Mouse (Mus musculus) testis, adult 2 months (tissue): Measurements from ENCODE around the gene Pdlim7. TPM values are rescaled to one million over a fixed set of nuclear protein-coding genes. Genes with fewer than 3 reads are reported as not detected.
A peak's percentile ranks its signal among the peaks of the same experiment; 100 is the strongest.

Experiments used
- H3K27ac ChIP-seq: fragments of 200-500 bp; 2 replicates; pipeline ENCODE4 v1.5.1; 2012; ENCODE audit warnings: low read depth, low read length; ENCODE audit not compliant: control insufficient read depth, insufficient read depth
- H3K27me3 ChIP-seq: fragments of 200-500 bp; 2 replicates; pipeline ENCODE4 v1.6.1; 2012; ENCODE audit warnings: mild to moderate bottlenecking, low read length, moderate library complexity; ENCODE audit not compliant: control insufficient read depth, insufficient read depth
- H3K36me3 ChIP-seq: fragments of 200-500 bp; 2 replicates; pipeline ENCODE4 v1.6.1; 2012; ENCODE audit warnings: mild to moderate bottlenecking, low read length; ENCODE audit not compliant: control insufficient read depth, insufficient read depth
- H3K4me1 ChIP-seq: fragments of 200-500 bp; 2 replicates; pipeline ENCODE4 v1.6.1; 2012; ENCODE audit warnings: low read length; ENCODE audit not compliant: control insufficient read depth, insufficient read depth
- H3K4me3 ChIP-seq: fragments of 200-500 bp; 2 replicates; pipeline ENCODE4 v1.5.1; 2012; ENCODE audit warnings: low read depth, mild to moderate bottlenecking, low read length, moderate library complexity, mixed read lengths; ENCODE audit not compliant: control insufficient read depth
- CTCF ChIP-seq: fragments of 200-500 bp; IDR thresholded peaks from 2 replicates; pipeline ENCODE4 v1.5.1; 2012; ENCODE audit warnings: low read depth, mild to moderate bottlenecking, inconsistent platforms, low read length, moderate library complexity; ENCODE audit not compliant: control insufficient read depth, insufficient read depth, insufficient replicate concordance
- POLR2A ChIP-seq: fragments of 200-500 bp; IDR thresholded peaks from 2 replicates; pipeline ENCODE4 v1.6.1; 2012; ENCODE audit warnings: low read depth, mild to moderate bottlenecking, inconsistent platforms, low read length, moderate library complexity; ENCODE audit not compliant: control insufficient read depth
- polyA plus RNA-seq: library from polyadenylated mRNA; depleted of rRNA; stranded (reverse); fragments of >200 nt; gene quantifications from 2 replicates; pipeline ENCODE4 v1.2.3, GENCODE M21; 2012

Gene Pdlim7
- polyA plus RNA-seq, 1 experiment: 7.6 TPM

DNA sequence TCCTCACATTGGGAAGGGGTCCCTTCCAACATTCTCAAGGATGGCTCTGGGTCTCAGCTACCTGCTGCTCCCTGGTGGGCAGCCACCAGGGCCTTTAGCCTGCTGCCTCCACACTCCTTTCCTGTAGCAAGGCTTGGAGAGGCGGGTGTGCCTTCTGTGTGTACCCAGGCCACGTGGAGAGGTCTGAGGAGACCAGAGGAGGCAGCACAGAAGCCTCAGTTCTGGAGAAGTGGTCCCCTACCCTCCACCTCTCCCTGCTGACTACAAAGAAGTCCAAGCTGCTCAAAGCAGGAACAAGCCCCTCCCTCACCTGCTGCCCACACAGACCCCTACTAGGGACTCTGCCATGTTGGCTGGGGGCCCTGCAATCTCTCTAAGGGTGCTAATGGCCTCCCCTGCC, 19.2 kb downstream of the Pdlim7 start:
- no peaks in the 10 kb centered on the region for H3K36me3 ChIP-seq
- peaks cover 16% of the 10 kb centered on the region for H3K4me1 ChIP-seq
- no peaks in the 10 kb centered on the region for H3K27me3 ChIP-seq
- H3K27ac ChIP-seq: no peak overlapping the region
- no peak for TF ChIP-seq CTCF
- no peak for TF ChIP-seq POLR2A
- no peak overlapping the region for H3K4me3 ChIP-seq

DNA sequence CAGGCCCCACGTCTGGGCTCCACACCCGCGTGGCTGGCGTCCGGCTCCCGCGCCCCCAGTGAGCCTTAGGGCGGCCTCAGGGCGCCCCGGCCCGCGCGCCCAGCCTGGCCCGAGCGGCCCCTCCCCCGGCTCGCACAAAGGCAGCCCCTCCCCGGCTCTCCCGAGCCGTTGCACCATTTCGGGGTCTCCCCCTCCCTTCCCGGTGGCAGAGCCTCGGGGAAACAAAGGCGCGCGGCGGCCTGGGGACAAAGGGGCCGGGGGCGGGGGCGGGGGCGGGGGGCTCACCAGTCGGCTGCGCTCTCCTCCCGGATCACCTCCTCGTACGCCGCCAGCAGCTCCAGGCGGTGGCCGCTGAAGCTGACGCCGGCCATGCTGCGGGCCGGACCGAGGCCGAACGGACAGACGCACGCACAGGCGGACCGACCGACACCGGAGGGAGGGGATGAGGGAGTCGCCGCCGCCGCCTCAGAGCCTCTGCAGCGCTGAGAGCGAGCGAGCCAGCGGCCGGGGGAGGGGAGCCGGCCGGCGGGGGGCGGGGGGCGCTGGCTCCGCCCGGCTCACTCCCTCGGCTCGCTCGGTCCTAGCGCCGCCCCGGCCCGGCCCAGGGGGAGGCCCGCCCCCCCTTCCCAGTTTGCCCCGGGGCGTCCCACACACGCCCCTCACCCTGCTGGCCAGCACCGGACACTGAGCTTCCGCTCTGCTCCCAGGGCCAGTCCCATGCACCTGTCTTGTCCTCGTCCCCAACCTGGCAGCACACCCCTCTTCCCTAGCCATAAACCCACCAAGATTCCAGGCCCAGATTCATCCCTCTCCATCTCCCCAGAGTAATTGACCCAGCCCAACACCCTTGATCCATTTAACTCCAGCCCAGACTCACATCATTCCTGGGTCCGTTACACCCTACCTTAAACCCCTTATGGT, 25.6 kb downstream of the Pdlim7 start, which contains the start of gene Dbn1:
Gene Dbn1, minus strand, starts transcription at position 534 of the 921 bp plus-strand sequence.
- Histone ChIP-seq H3K36me3 (no peaks in the 10 kb centered on the region), H3K27me3 (no peaks in the 10 kb centered on the region; the same call in none of the 2 replicates), H3K4me1 (peaks cover 37% of the 10 kb centered on the region), H3K27ac (no peak within 1 kb of the TSS), H3K4me3 (peak within 1 kb of the TSS; percentile 84)
- TF ChIP-seq CTCF: no peak
- no peak for TF ChIP-seq POLR2A

DNA sequence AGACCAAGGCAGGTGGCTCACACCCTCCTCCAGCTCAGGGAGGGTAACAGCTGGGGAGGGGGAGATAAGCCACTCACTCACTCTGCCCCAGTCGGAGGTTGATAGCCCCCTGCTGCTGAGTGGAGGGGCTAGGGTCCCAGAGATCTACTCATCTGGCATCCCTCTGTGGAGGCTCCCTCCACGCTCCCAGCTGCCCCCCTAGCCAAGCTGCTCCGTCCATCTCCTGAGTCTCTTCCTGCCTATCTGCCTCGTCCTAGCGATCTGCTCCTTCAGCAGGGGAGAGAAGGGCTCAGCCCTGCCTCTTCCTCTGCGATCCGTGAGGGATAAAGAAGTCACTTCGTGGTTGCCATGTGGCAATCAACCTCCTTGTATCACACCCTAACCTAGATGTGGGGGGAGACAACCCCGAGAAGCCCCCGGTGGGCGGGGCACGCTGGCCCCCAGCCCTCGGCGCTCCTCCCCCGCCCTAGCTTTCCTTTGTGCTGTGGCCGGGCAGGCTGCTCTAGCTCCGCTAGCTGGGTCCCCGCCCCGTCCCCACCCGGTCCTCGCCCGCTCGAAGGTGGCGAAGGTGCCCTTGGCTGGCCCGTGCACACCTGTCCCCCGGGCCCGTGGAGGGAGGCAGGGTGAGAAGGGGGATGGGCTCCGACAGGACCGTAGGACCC, 26.4 kb downstream of the Pdlim7 start:
- peak overlapping the region; percentile 84 for H3K4me3 ChIP-seq
- H3K27ac ChIP-seq: no peak overlapping the region
- no peaks in the 10 kb centered on the region for H3K36me3 ChIP-seq
- peaks cover 38% of the 10 kb centered on the region for H3K4me1 ChIP-seq
- H3K27me3 ChIP-seq: no peaks in the 10 kb centered on the region; the same call in none of the 2 replicates
- TF ChIP-seq POLR2A (0 out of 2 replicates have a peak, but pooled peaks have one; percentile 12), CTCF (no peak)

DNA sequence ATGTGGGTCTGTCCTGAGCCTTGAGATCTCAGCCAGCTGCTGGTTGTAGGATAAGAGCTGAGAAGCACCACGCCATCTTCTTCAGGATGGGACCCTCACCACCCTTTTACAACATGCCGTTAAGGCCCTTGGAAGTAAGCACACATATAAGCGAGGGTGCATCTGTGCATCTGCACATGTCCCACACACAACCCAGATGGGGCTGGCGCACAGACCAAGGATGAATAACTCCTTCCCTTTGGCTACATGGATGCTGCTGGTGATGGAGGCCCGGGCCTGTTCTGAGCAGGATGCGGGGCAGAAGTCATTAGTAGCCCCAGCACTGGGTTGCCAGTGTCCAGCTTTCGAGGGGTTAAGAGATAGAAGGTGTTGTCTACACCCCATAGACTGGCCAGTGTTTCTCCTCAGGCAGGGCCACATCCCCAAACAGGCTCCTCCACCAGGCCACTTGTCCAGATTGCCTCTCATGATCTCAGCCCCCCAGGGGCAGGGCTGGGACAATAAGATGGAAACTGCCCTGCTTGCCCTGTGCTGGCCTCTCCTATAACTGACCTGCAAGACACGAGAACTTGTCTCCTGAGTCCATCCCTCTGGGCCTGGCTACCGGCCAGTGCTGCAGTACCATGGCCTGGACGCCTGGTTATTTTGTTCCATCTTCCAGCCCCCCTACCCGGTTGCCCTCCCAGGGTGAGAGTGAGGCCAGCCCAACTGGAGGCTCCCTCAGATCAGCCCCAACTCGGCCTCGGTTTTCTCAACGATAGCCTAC, 27.3 kb downstream of the Pdlim7 start:
- H3K27ac ChIP-seq: no peak overlapping the region
- no peaks in the 10 kb centered on the region for H3K36me3 ChIP-seq
- peaks cover 42% of the 10 kb centered on the region for H3K4me1 ChIP-seq
- TF ChIP-seq POLR2A (no peak), CTCF (no peak)
- H3K4me3 ChIP-seq: no peak overlapping the region; the same call in 1 of the 2 replicates
- H3K27me3 ChIP-seq: no peaks in the 10 kb centered on the region; the same call in none of the 2 replicates

DNA sequence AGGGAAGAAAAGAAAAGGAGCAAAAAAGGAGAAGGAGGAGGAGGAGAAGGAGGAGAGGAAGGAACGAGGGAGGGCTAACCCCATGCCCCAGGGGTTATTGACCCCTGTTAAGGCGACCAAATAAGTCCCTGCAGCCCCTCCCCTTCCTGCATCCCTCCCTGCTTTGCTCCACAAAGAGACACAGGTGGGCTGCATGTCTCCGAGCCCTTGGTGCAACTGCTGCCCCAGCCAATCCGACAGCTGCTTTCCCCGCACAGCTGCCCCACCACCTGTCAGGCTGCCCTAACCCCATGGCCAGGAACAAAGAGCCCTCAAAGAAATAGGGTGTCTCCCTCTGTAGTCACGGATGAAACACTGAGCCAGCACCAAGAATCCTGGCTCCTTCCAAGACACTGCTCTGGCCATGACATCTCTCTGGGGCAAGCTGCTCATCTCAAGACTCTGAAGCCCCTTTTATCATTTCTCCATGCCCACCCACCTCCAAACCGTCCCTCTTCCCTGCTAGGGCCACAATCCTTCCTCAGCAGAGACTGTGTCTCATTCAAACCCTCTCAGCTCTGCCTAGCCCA, 28.9 kb downstream of the Pdlim7 start:
- H3K36me3 ChIP-seq: no peaks in the 10 kb centered on the region
- no peak for TF ChIP-seq CTCF
- H3K4me1 ChIP-seq: peaks cover 42% of the 10 kb centered on the region
- H3K27me3 ChIP-seq: no peaks in the 10 kb centered on the region; the same call in none of the 2 replicates
- H3K4me3 ChIP-seq: peak overlapping the region; percentile 50
- no peak overlapping the region for H3K27ac ChIP-seq

DNA sequence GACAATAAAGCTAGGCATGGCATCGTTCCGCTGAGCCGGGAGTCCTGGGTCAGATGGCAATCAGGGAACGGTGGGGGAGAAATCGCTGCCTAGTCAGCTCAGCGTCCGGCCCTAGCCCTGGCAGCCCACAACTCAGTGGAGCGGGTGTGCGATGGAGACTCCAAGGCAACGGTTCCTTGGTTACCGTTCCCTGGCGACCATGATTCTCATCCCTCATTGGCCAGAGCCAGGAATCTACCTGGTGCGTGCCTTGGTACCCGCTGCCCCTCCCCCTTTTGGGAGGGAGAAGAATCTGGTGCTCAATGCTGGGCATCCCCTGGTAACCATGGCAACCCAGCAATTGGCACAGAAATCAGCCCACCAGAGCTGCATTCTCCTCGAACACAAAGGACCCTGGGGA, 29.9 kb downstream of the Pdlim7 start:
- Histone ChIP-seq H3K27me3 (no peaks in the 10 kb centered on the region; the same call in none of the 2 replicates), H3K4me3 (peak overlapping the region; percentile 79), H3K36me3 (no peaks in the 10 kb centered on the region), H3K4me1 (peaks cover 43% of the 10 kb centered on the region), H3K27ac (no peak overlapping the region)
- TF ChIP-seq POLR2A (peak; percentile 66; the same call in 1 of the 2 replicates), CTCF (no peak)

DNA sequence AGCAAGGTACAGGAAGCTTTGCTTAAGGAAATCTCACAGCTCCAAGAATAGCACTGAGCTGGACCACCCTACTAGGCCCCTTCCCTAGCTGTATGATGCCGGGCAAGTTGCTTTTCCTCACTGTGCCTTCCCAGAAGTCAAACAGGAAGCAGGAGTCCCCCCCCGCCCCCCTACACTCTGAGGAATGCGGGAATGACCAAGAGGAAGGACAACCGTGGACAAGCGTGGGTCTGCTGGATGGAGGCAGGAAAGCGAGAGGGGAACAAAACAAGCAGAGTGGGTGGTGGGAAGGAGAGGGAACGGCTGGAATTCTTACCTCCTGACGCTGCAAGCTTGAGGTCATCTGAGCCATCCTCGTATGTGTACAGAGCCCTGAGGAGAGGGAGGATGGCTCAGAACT, 30.4 kb downstream of the Pdlim7 start:
- TF ChIP-seq POLR2A (no peak), CTCF (no peak)
- Histone ChIP-seq H3K4me3 (peak overlapping the region; percentile 79), H3K27ac (no peak overlapping the region; the same call in 1 of the 2 replicates), H3K36me3 (no peaks in the 10 kb centered on the region), H3K4me1 (peaks cover 40% of the 10 kb centered on the region), H3K27me3 (no peaks in the 10 kb centered on the region; the same call in none of the 2 replicates)
